Mouse (Mus musculus) thymus, adult 2 months (tissue): ENCODE results near the gene Lrrc17.

Source experiments
- CTCF ChIP-seq: fragments of 200-500 bp; IDR thresholded peaks from 2 replicates; pipeline ENCODE4 v1.5.1; 2012; ENCODE audit warnings: mild to moderate bottlenecking, control low read depth, low read length, moderate library complexity, borderline replicate concordance; ENCODE audit not compliant: control insufficient read depth, poor library complexity, insufficient read depth; ENCODE audit errors: extremely low read depth
- POLR2A ChIP-seq: fragments of 200-500 bp; IDR thresholded peaks from 2 replicates; pipeline ENCODE4 v1.6.1; 2012; ENCODE audit warnings: mild to moderate bottlenecking, low read length, control low read depth, moderate library complexity; ENCODE audit not compliant: control insufficient read depth, poor library complexity, insufficient read depth; ENCODE audit errors: extremely low read depth

GRCm38 (mm10) chr5:21608311-21609304 is 65.2 kb downstream of the Lrrc17 start:
- TF ChIP-seq POLR2A (no peak), CTCF (no peak)
